Mouse (Mus musculus) lung, postnatal 0 days (tissue): Measurements from ENCODE around the gene Ropn1l.

Source experiments
- CTCF ChIP-seq: IDR thresholded peaks from 2 replicates; pipeline ENCODE4 v1.5.1; 2016; ENCODE audit warnings: antibody characterized with exemption, mild to moderate bottlenecking
- EP300 ChIP-seq: IDR thresholded peaks from 2 replicates; pipeline ENCODE4 v1.6.1; 2016; ENCODE audit warnings: antibody characterized with exemption, mild to moderate bottlenecking, control low read depth

DNA sequence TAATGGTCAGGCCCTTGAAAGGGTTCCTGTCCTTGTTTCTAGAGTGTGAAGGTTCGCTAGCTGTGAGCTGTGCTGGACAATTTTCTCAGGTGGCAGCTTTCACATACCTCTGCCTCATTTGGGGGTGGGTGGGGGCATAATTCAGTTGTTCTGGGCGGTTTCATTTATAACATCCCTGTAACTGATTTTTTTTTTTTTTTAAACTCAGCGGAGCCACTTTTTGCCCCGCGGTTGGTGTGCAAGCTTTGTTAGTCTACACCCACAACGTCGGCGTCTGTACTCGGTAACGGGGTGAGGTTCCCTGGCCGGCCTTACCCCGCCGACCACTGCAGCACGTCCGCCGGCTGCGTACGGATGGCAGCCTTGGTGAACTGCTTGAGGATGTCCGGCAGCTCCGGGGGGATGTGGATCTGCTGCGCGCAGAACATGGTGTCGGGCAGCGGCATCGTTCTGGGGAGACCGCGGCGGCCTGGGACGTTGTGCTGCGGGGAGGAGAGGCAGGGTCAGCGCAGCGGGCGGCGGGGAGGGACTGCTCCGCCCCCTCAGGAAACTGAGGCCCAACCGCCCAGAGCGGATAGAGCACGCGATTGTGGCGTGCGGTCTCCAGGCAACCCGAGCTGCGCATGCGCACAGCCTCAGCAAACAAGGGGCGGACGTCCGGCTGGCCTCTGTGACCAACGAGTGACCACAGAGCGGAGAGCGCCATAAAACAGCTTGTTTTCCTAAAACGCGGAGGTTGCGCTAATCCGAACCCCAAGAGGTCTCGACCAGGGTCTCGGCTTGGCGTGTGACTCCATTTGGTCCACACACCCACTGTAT lies at the start of gene Ropn1l:
- TF ChIP-seq CTCF (no peak), EP300 (no peak)
